Mouse (Mus musculus): ENCODE measurements around the gene Atp5g2.

Gene Atp5g2

DNA sequence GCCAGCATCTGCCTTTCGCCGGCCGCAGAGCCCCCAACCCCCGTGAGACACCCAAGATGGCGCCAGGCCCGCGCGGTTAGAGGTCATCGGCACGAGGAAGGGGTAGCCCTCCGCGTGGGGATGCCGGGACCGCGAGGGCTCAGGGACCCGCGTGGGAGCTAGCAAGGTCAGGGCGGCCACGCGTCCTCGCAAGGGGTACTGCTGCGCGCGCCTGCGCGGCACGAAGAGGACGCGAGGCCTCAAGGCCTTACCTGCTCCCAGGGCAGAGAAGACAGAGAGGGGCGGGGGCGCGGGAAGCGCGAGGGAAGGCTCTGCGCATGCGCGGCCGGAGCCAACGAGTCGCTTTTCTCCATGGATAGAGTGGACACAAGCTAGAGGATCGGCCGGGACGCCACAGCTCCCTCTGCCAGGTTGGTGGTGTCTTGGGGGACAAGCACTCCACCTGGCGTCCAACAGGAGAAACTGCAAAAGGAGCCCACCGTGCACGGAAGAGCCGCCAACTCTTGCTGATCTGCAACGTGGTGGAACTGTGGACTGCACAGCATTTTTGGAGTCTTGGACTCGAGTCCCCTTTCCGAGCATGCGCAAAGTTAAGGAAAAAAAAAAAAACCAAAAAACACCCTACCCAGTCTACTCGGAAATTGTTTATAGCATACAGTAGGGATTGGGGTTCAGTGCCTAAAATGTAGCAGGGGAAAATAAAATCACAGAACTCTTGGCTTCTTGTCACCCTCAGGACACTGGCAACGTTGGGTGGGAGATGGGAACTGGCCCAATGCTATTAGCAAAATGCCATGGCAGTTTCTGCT lies 1.2 kb downstream of the Atp5g2 start:
- in situ Hi-C loops (cut with MboI; ENCODE audit: unreplicated experiment in 2 of 2): loop anchor here (5.0 to 10.0 kb wide), 2 partner anchors 146 to 204 kb away; partner anchors contain the start of gene Npff (in 1 of the 2)

DNA sequence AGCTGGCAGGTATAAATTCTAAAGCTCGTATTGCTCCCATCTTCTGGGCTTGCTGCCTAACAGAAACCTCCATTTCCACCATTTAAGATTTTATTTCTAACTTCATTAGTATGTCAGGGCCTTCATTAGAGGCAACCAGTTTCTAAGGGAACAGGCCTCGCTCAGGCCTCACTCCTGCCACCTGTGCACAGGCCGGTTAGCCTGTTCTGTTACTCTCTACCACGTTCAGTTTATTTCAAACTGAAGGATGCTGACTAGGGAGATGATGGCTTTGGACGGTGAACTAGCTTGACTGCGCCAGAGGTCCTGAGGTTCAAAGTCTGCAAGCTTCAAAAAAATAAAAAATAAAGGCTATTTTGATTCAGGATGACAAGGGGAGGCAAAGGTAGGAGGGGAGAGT lies 1.9 kb downstream of the Atp5g2 start:
- in situ Hi-C loops (cut with MboI; ENCODE audit: unreplicated experiment in 2 of 2): loop anchor here (5.0 to 10.0 kb wide), 2 partner anchors 145 to 203 kb away; partner anchors contain the start of gene Npff (in 1 of the 2)

DNA sequence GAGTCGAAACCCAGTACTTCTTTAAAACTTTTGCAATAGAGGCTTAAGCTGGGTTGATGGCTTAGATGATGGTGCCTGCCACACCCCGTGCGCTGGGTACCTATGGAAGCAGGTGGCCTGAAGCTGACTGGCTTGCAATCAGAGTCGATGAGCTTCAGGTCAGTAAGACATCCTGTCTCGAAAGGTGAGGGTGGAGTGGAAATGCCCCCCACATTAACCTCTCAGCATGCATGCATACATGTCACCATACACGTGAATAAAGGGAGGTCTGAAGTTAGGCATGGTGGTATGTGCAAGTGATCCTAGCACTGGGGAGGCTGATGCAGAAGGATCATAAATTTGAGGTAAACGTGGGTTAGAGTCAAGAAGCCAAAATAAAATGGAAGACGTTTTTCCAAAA lies 2.6 kb downstream of the Atp5g2 start:
- in situ Hi-C loops (cut with MboI; ENCODE audit: unreplicated experiment in 2 of 2): loop anchor here in 1 of 2 experiments (5.0 kb wide), 1 partner anchor 42 kb away; the partner anchor contains the start of genes Atf7 and Gm28047

DNA sequence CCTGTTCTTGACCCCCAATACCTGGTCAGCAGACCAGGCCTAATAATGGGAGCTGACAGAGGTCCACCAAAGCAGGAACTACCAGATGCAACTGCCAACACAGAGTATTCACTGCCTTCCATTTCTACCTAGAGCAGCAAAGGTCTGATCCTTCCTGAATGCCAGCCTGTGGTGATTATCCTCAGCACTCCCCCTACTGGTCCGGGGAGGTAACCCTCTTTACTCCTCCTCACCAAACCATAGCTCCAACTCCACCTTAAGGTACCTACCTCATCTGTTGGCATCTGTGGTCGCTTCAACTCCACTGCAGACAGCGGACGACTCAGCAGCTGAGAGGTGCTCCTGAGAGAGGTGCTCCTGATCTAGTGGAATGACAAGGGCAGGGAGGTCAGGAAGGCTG lies 6.7 kb downstream of the Atp5g2 start:
- in situ Hi-C loops (cut with MboI; ENCODE audit: unreplicated experiment in 2 of 2): loop anchor here in 1 of 2 experiments (5.0 kb wide), 1 partner anchor 38 kb away; the partner anchor contains the start of genes Atf7 and Gm28047

DNA sequence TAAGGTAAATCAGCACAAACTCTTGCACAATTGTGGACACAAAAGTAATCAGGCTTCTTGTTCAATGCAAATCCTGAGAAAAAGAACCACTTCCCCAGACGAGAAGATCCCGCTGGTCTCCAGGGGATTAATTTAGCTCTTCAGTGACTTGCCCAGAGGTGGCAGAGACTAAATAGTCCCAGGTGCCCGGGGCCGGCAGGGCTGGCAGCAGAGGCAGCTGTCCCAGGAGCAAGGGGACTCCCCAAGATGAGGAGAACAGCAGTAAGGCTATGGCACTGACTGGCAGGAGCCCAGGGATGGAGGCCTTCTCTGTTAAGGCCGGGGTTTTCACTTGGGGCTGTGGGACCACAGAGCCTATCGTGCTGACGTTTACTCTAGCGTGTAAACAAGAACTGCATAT lies 8.3 kb downstream of the Atp5g2 start:
- in situ Hi-C loops (cut with MboI; ENCODE audit: unreplicated experiment in 2 of 2): loop anchor here in 1 of 2 experiments (5.0 kb wide), 1 partner anchor 37 kb away; the partner anchor contains the start of genes Atf7 and Gm28047

DNA sequence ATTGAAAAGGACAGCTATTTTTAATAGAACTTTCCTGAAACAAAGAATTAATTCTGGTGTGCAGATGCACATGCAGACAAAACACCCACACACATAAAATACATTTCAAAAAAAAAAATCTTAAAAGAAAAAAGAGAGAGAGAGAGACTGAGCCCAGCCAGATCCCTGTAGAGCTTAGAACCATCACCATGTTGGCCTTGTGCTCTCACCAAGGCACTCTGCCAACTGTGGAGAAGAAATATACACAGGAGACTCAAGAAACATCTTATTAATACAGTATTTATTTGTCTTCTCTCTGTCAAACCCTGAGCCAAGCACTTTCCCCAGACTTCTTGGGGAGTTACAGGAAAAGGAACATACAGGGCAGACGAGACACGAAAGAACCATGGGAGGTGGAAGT lies 9.6 kb downstream of the Atp5g2 start:
- in situ Hi-C loops (cut with MboI; ENCODE audit: unreplicated experiment in 2 of 2): loop anchor here in 1 of 2 experiments (5.0 kb wide), 1 partner anchor 35 kb away; the partner anchor contains the start of genes Atf7 and Gm28047

DNA sequence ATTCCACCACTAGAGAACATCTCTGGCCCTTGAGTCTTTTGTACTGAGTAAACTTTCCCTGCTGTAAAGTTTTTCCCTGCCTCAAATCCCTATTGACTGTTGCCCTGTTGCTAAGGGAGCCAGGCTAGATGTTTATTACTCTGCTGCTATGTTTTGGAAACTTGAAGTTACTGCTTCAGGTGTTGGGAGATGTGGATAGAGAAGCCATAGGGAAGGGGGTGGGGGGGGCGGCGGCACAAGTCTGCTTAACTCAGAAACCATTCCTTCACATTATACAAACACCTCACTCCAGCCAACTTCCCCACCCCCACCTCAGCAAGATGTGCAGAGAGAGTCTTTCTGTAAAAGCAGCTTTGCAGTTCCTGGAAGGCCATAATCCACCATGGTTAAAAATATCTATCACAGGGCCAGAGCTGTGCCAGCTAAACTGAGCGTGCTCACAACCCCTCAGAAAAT lies 14.2 kb downstream of the Atp5g2 start:
- in situ Hi-C loops (cut with MboI; ENCODE audit: unreplicated experiment in 2 of 2): loop anchor here in 1 of 2 experiments (10.0 kb wide), 1 partner anchor 113 kb away; no protein-coding TSS in a partner anchor

DNA sequence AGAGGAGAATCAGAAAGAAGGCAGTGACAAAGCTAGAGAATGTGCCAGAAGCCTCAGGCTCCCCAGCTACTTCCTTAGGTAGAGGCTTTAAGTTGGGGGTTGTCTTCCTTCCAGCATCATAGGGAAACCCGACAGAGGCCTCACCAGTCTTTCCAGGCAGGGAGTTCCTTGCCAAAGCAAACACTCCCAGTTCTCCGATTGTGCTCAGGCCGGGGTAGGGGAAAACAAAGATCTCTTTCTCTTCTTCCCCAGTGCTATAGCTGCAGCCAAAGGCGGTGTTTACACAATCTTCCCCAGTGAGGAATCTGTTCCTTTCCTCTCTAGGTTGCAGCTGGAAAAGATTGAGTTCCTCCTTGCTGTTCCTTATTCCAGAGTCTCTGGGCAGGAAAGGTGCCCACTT lies 15.5 kb downstream of the Atp5g2 start:
- in situ Hi-C loops (cut with MboI; ENCODE audit: unreplicated experiment in 2 of 2): loop anchor here in 1 of 2 experiments (10.0 kb wide), 1 partner anchor 112 kb away; no protein-coding TSS in a partner anchor

DNA sequence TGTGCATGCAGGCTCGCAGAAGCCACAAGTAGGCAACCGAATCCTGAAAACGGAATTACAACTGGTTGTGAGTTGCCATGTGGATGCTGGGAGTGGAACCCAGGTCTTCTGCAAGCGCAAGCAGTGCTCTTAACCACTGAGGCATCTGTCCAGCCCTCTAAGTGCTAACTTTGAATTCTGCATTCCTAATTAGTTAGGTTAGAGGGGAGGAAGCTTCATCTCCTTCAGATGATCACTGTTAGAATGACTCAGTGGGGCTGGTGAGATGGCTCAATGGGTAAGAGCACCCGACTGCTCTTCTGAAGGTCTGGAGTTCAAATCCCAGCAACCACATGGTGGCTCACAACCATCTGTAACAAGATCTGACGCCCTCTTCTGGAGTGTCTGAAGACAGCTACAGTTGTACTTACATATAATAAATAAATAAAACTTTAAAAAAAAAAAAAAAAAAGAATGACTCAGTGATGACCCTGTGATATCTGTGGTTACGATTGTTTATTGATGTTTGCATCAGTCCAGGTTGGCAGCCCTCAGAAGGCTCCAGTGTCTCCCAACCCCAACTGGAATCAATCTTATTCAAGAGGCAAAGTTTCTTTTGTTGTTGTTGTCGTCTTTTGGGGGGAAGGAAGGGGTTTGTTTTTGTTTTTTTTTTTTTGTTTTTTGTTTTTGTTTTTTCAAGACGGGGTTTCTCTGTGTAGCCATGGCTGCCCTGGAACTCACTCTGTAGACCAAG lies 20.1 kb downstream of the Atp5g2 start:
- in situ Hi-C loops (cut with MboI; ENCODE audit: unreplicated experiment in 2 of 2): loop anchor here in 1 of 2 experiments (10.0 kb wide), 1 partner anchor 107 kb away; no protein-coding TSS in a partner anchor

DNA sequence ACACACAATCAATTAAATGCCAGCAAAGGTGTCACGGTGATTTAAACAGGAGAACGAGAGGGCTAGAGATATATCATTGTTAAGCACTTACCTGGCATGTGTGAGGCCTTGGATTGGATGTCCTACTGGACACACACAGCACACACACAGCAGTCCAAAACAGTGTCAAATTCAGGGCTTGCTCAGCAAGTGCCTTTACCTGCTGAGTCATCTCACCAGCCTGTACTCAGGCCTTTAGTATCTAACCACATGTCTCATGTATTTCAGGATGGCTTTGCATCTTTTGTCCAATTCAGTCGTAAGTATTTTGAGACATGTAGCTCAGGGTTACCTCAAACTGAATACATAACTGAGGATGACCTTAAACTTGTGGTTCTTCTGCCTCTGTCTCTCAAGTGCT lies 21.0 kb downstream of the Atp5g2 start:
- in situ Hi-C loops (cut with MboI; ENCODE audit: unreplicated experiment in 2 of 2): loop anchor here in 1 of 2 experiments (10.0 kb wide), 1 partner anchor 106 kb away; no protein-coding TSS in a partner anchor

DNA sequence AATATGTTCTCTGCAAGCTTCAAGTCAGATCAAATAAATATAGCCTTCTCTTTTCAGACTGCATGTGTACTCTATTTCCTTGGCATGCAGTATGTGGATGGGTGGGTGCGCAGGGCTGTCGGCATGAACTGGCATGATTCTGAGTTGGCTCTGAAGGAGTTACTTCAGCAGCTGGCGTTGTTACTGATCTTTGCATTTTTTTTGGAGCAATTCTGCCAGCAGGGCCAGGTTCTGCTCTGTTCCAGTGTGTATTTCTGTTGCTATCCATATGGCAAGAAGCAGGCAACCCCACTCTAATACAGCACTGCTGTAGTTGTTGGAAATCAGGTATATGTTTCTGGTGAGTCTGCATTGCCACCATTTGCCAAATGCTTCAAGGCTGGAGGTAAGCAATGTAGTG lies 36.3 kb downstream of the Atp5g2 start:
- in situ Hi-C loops (cut with MboI; ENCODE audit: unreplicated experiment in 2 of 2): no loop called here

DNA sequence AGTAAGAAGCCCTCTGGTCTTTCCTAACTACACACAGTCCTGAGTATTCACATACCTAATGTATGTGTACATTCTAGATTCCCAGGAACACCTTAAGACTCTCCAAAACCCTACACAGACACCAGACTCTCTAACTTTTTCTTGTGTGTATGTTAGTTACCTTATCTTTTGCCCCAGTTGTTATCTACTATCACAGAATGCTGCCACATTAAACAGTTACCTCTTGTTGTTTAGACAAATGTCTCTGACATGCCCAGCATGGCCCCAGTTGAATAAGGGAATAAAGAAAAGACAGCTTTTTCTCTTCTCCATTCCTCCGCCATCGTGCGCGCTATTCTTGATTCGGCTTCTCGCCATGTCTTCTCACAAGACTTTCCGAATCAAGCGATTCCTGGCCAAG lies 37.5 kb downstream of the Atp5g2 start:
- in situ Hi-C loops (cut with MboI; ENCODE audit: unreplicated experiment in 2 of 2): no loop called here

DNA sequence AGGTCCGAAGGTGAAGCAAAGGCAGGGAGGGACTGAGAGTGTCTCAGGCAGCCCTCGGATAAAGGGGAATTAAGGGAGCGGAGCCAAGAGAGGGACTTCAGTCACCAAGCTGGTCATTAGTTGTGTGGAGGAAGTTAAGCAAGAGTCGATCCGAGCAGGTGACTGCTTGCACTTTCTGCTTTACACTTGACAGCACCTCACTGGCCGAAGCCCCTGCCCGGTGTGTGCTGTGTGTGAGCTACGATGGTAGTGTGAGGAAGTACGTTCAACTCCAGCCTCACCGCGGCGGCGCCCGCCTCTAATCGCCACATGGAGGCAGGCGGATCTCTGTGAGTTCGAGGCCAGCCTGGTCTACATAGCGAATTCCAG lies 46.5 kb downstream of the Atp5g2 start:
- in situ Hi-C loops (cut with MboI; ENCODE audit: unreplicated experiment in 2 of 2): loop anchor here (5.0 kb wide), 2 partner anchors 37 to 42 kb away; no protein-coding TSS in a partner anchor

DNA sequence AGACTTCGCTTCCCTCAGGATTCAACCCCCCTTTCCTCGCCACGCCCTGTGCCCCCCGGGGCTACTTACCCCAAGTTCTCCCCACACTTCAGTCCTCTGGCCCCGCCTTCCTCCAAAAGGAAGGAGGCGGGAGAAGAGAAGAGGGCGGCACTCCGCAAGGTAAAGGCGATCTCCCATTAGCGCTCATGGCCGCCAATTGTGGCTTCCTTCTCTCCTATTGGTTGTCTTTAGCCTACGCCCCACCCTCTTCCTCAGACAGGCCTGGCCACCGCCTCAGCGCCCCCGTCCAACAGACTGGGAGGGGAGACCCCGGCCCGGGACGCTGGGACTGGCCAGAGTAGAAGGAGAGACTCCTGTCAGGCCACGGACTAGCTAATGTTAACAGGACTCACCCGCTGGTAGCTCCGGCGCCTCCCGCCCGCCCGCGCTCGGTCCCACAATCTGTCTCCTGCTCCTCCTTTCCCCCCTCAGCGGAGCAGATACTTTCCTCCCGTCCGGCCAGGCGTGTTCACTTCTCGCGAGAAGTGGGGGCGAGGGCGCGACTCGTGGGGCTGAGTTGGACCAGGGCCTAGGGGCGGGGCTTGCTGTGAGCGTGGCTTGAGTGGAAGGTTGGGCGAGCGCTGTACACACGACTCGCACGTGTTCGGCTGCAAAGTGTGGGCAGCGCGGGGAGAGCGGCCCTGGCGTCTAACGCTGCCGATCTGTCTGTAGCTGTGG lies 47.0 kb downstream of the Atp5g2 start, which contains the start of the genes Gm28047 and Atf7:
Gene Gm28047 (minus strand): TSS at position 98 of the 717 bp plus-strand sequence.
Gene Atf7 (minus strand): TSS at position 495 of the 717 bp plus-strand sequence.
- in situ Hi-C loops (cut with MboI; ENCODE audit: unreplicated experiment in 2 of 2): loop anchor here (5.0 kb wide), 4 partner anchors 37 to 158 kb away; no protein-coding TSS in a partner anchor

DNA sequence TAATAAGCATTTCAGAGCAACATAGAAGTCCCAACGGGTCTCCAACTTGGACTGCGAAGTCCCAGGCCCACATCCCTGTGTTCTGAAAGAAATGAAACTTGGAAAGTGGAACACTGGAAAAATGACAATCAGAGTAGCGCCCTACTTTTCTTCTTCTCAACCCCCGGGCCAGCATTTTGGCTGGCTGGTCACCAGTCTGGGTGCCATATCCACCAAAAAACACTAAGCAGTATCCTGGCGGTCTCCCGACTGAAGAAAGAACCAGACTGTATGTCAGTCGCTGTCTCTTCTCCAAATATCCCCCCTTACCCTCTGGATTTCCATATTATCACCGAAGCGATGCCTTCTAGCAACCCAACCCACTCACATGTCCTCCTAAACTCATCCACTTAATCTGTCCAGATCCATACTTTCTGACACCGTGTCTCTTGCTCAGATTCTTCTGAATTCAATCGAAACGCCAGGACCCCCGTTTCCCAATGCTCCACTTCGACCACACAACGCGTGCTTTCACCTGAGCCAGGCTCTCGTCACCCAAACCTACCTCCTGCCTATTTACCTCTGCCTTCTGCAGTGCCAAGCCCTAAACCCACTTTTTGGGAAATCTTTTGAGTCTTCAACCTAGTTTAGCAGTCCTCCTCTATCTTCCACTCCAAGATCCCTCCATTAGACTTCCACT lies 47.7 kb downstream of the Atp5g2 start:
- in situ Hi-C loops (cut with MboI; ENCODE audit: unreplicated experiment in 2 of 2): loop anchor here in 1 of 2 experiments (5.0 kb wide), 2 partner anchors 97 to 157 kb away; no protein-coding TSS in a partner anchor

DNA sequence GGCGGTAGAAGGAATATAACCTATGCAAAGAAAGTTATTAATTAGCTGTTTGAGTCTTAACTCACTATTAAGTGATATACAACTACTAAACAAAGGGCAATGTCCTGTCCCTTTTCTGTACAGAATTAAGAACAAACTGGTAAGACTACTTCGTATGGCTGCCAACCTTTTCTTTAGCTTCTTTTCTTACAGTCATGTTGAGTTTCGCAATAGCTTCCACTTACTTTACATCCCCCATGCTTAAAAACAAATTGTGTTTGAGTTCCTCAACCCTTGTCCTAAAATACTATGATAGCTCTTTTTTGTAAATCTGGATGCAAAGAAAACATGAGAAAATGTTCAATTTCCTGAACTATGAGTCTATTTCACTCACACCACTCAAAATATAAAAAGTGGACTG lies 49.0 kb downstream of the Atp5g2 start:
- in situ Hi-C loops (cut with MboI; ENCODE audit: unreplicated experiment in 2 of 2): loop anchor here in 1 of 2 experiments (5.0 kb wide), 2 partner anchors 96 to 156 kb away; no protein-coding TSS in a partner anchor

DNA sequence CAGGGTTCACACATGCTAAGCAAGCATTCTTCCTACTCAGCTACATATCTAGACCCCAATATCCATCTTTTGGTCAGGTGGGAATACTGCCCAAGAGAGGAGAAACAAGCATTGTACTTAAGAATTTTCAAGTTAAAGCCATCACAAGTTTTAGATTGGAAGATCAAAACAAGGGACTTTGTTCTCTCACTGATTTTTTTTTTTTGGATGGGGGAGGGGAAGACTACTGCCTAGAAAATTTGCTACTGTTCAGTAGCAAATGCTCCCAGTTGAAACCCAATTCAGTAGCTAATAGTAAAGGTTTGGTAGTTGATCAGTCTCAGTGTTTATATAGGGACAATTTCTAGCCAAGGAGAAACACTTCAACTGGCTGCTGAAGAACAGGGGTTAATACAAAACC lies 49.6 kb downstream of the Atp5g2 start:
- in situ Hi-C loops (cut with MboI; ENCODE audit: unreplicated experiment in 2 of 2): loop anchor here in 1 of 2 experiments (5.0 kb wide), 2 partner anchors 95 to 155 kb away; no protein-coding TSS in a partner anchor

DNA sequence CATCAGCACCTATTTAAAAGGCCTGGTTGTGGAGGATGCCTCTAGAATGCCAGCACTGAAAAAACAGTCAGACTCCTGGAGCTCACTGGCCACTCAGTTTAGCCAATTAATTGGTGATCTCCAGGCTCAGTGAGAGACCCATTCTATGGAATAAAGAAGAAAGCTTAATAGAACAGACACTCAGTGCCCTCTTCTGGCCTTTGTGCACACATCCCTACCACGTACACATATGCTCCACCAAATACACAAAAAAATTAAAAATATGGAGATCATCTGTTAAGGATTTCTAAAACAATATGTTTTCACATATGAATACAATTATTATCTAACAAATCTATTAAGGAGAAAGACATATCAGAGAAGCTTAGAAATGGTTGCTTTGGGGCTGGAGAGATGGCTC lies 51.4 kb downstream of the Atp5g2 start:
- in situ Hi-C loops (cut with MboI; ENCODE audit: unreplicated experiment in 2 of 2): loop anchor here in 1 of 2 experiments (5.0 kb wide), 2 partner anchors 93 to 153 kb away; no protein-coding TSS in a partner anchor

DNA sequence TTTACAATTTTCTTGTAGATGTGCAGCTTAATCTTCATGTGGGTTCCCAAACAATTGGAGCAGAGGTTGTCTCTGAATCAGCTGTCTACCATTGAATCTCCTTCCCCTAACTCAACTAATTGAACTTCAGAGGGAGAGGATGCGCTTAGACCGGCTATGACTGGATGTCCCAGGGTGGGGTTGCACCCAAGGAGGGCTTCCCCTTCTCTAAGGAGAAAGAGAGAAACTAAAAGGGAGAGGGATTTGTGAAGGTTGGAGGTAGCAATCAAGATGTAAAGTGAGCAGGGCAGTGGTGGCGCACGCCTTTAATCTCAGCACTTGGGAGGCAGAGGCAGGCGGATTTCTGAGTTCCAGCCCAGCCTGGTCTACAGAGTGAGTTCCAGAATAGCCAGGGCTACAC lies 52.7 kb downstream of the Atp5g2 start:
- in situ Hi-C loops (cut with MboI; ENCODE audit: unreplicated experiment in 2 of 2): no loop called here

Measured in v-Abl transformed pro-B cells (cell line).